14 mouse cellular contexts compared by ENCODE assay signal in genomic region chr7:27193731-27194130, GRCm38 (mm10). TPM values are rescaled to one million over a fixed set of nuclear protein-coding genes. Genes with fewer than 3 reads are reported as not detected.
A peak's percentile ranks its signal among the peaks of the same experiment; 100 is the strongest.
DNase-seq lines count a peak whose midpoint lies in the region; ATAC-seq and TF ChIP-seq lines count a peak whose summit lies in the region.
"Had no signal": no experiment of that assay in that cellular context is flagged by ENCODE, and none has a peak within 500 bp of the region (broad histone marks: within the 10 kb centered on the region; RNA-seq: fewer than 3 reads in every experiment).

No protein-coding gene starts in this region.

- H3K27me3 ChIP-seq in kidney, embryonic 15.5 days: no peaks in the 10 kb centered on the region
- H3K27me3 ChIP-seq in G1E (ENCODE audit: insufficient read depth, low read length): no peaks in the 10 kb centered on the region
- no peaks in the 10 kb centered on the region for H3K27me3 ChIP-seq in midbrain, embryonic 13.5 days

- peak overlapping the region; percentile 4; the same call in 1 of the 2 replicates for H3K4me2 ChIP-seq in kidney, embryonic 15.5 days
- peak overlapping the region; percentile 95 for H3K4me2 ChIP-seq in midbrain, embryonic 13.5 days (replicated peaks)

- no peaks in the 10 kb centered on the region for H3K9me3 ChIP-seq in kidney, embryonic 15.5 days (replicated peaks)
- H3K9me3 ChIP-seq in G1E (replicated peaks): no peaks in the 10 kb centered on the region
- no peaks in the 10 kb centered on the region for H3K9me3 ChIP-seq in midbrain, embryonic 13.5 days

- no peak for DNase-seq in kidney, postnatal 25 days
- DNase-seq in G1E (ENCODE audit: low spot score): no peak
- DNase-seq in adrenal gland, adult (ENCODE audit: inconsistent age in 2 of 2, low spot score in 1 of 2): no peak
- no peak for DNase-seq in layer of hippocampus, adult 9-11 months
- DNase-seq in embryo, embryonic 9.5 days (ENCODE audit: extremely low spot score): no peak
- DNase-seq: gastrocnemius, postnatal 25 days; heart, postnatal 10 days; kidney, postnatal 4 days; lung, postnatal 4 days had no signal

- no peak overlapping the region for H3K4me3 ChIP-seq in kidney, embryonic 15.5 days (replicated peaks)
- peak overlapping the region; percentile 14; the same call in 1 of the 2 replicates for H3K4me3 ChIP-seq in G1E (ENCODE audit: low read depth, low read length)
- peak overlapping the region; percentile 17; the same call in 1 of the 2 replicates for H3K4me3 ChIP-seq in embryonic fibroblast, embryonic 13.5 days (ENCODE audit: insufficient read depth, low read length)
- H3K4me3 ChIP-seq in midbrain, embryonic 13.5 days (replicated peaks): peak overlapping the region; percentile 5

- WGBS in kidney, embryonic 15.5 days: 78% methylated on average over 4 of the region's 4 CpGs
- WGBS in midbrain, embryonic 13.5 days: 88% methylated on average over 4 of the region's 4 CpGs

- H3K36me3 ChIP-seq in kidney, embryonic 15.5 days: peaks cover 68% of the 10 kb centered on the region
- H3K36me3 ChIP-seq in G1E (replicated peaks): peaks cover 78% of the 10 kb centered on the region
- peaks cover 61% of the 10 kb centered on the region for H3K36me3 ChIP-seq in midbrain, embryonic 13.5 days

- H3K4me1 ChIP-seq in kidney, embryonic 15.5 days: peaks cover 28% of the 10 kb centered on the region
- peaks cover 57% of the 10 kb centered on the region for H3K4me1 ChIP-seq in G1E (ENCODE audit: insufficient read depth, low read depth, low read length)
- peaks cover 13% of the 10 kb centered on the region for H3K4me1 ChIP-seq in embryonic fibroblast, embryonic 13.5 days (ENCODE audit: control insufficient read depth, insufficient read depth, low read length)
- H3K4me1 ChIP-seq in midbrain, embryonic 13.5 days (replicated peaks): peaks cover 30% of the 10 kb centered on the region

- TF ChIP-seq CTCF in G1E (IDR thresholded peaks at IDR 0.05; ENCODE audit: low read depth, low read length): no peak
- TF ChIP-seq CTCF in embryonic fibroblast, embryonic 13.5 days (IDR thresholded peaks at IDR 0.05; ENCODE audit: borderline replicate concordance, insufficient read depth, low read length): no peak

- no peak for ATAC-seq in kidney, embryonic 15.5 days (replicated peaks; ENCODE audit: low FRiP score)
- ATAC-seq in G1E (ENCODE audit: extremely low read depth, insufficient number of reproducible peaks, low FRiP score, poor library complexity, severe bottlenecking): no peak
- no peak for ATAC-seq in midbrain, embryonic 13.5 days

- no peak overlapping the region for H3K9ac ChIP-seq in kidney, embryonic 15.5 days
- peak overlapping the region; percentile 44 for H3K9ac ChIP-seq in midbrain, embryonic 13.5 days (replicated peaks)

- no peak overlapping the region for H3K27ac ChIP-seq in kidney, embryonic 15.5 days
- H3K27ac ChIP-seq in embryonic fibroblast, embryonic 13.5 days (ENCODE audit: insufficient read depth, low read length): no peak overlapping the region; the same call in 1 of the 2 replicates
- no peak overlapping the region for H3K27ac ChIP-seq in midbrain, embryonic 13.5 days

- TF ChIP-seq POLR2A in embryonic fibroblast, embryonic 13.5 days (IDR thresholded peaks at IDR 0.05; ENCODE audit: low read depth, low read length): no peak

RNA-seq across cellular contexts. Expression of gene BC024978, which starts 1.9 kb away (rescaled TPM):
- polyA plus RNA-seq in kidney, embryonic 15.5 days (2015; fragmentation: Nextera tagmentation; extraction: Ambion mirVana): 3.9 and 4.2 TPM in 2 replicates
- total RNA-seq in G1E (2014; fragmentation: Nextera tagmentation) (14.5 and 15.5 TPM in 2 replicates), G1E (2017) (2.7 and 3.3 TPM in 2 replicates)
- 3.5 and 4.8 TPM in 2 replicates for polyA plus RNA-seq in G1E (2012)
- 7.3 and 7.7 TPM in 2 replicates for polyA plus RNA-seq in embryonic fibroblast, embryonic 13.5 days (2011; ENCODE audit: insufficient read length, low read depth, missing spikeins)
- 4.3 TPM in 2 replicates for polyA plus RNA-seq in midbrain, embryonic 13.5 days (2015; fragmentation: Nextera tagmentation; extraction: Ambion mirVana)

RNA-seq across cellular contexts. Expression of gene Snrpa, which starts 2.3 kb away (rescaled TPM):
- 264 and 278 TPM in 2 replicates for polyA plus RNA-seq in kidney, embryonic 15.5 days (2015; fragmentation: Nextera tagmentation; extraction: Ambion mirVana)
- total RNA-seq in G1E (2014; fragmentation: Nextera tagmentation) (249 and 291 TPM in 2 replicates), G1E (2017) (96.6 and 101 TPM in 2 replicates)
- polyA plus RNA-seq in G1E (2012): 608 and 872 TPM in 2 replicates
- 117 and 153 TPM in 2 replicates for polyA plus RNA-seq in embryonic fibroblast, embryonic 13.5 days (2011; ENCODE audit: insufficient read length, low read depth, missing spikeins)
- 233 and 245 TPM in 2 replicates for polyA plus RNA-seq in midbrain, embryonic 13.5 days (2015; fragmentation: Nextera tagmentation; extraction: Ambion mirVana)

RNA-seq across cellular contexts. Expression of gene Mia, which starts 12.8 kb away (rescaled TPM):
- 18.3 and 20.3 TPM in 2 replicates for polyA plus RNA-seq in kidney, embryonic 15.5 days (2015; fragmentation: Nextera tagmentation; extraction: Ambion mirVana)
- total RNA-seq in G1E (2014; fragmentation: Nextera tagmentation) (0.87 and 4.6 TPM in 2 replicates), G1E (2017) (0.82 and 1.4 TPM in 2 replicates)
- 0.24 TPM in 1 of 2 replicates, not detected in the other for polyA plus RNA-seq in G1E (2012)
- not detected in 2 replicates for polyA plus RNA-seq in embryonic fibroblast, embryonic 13.5 days (2011; ENCODE audit: insufficient read length, low read depth, missing spikeins)
- polyA plus RNA-seq in midbrain, embryonic 13.5 days (2015; fragmentation: Nextera tagmentation; extraction: Ambion mirVana): 3.6 and 5.1 TPM in 2 replicates
- total RNA-seq: gastrocnemius, postnatal 25 days; heart, postnatal 10 days had no signal

RNA-seq across cellular contexts. Expression of gene Gm21983, which starts 12.8 kb away (rescaled TPM):
- polyA plus RNA-seq in kidney, embryonic 15.5 days (2015; fragmentation: Nextera tagmentation; extraction: Ambion mirVana): 1.3 TPM in 1 of 2 replicates, not detected in the other
- total RNA-seq in G1E (2014; fragmentation: Nextera tagmentation) (0.83 TPM in 1 of 2 replicates, not detected in the other), G1E (2017) (not detected in 2 replicates)
- polyA plus RNA-seq in G1E (2012): 0.04 TPM in 1 of 2 replicates, not detected in the other
- polyA plus RNA-seq in embryonic fibroblast, embryonic 13.5 days (2011; ENCODE audit: insufficient read length, low read depth, missing spikeins): not detected in 2 replicates
- 0.36 TPM in 1 of 2 replicates, not detected in the other for polyA plus RNA-seq in midbrain, embryonic 13.5 days (2015; fragmentation: Nextera tagmentation; extraction: Ambion mirVana)
- total RNA-seq: gastrocnemius, postnatal 25 days; left cerebral cortex, postnatal 14 days; MEL had no signal

RNA-seq across cellular contexts. Expression of gene Rab4b, which starts 15.0 kb away (rescaled TPM):
- polyA plus RNA-seq in kidney, embryonic 15.5 days (2015; fragmentation: Nextera tagmentation; extraction: Ambion mirVana): 60.1 and 66.8 TPM in 2 replicates
- total RNA-seq in G1E (2014; fragmentation: Nextera tagmentation) (36.5 and 37.4 TPM in 2 replicates), G1E (2017) (14.6 and 15.2 TPM in 2 replicates)
- 182 and 204 TPM in 2 replicates for polyA plus RNA-seq in G1E (2012)
- polyA plus RNA-seq in embryonic fibroblast, embryonic 13.5 days (2011; ENCODE audit: insufficient read length, low read depth, missing spikeins): 39.9 and 50.0 TPM in 2 replicates
- 104 and 110 TPM in 2 replicates for polyA plus RNA-seq in midbrain, embryonic 13.5 days (2015; fragmentation: Nextera tagmentation; extraction: Ambion mirVana)
